Mouse (Mus musculus) kidney, postnatal 36 days (tissue): Measurements from ENCODE around the gene Tpm1.

ENCODE experiments used
- DNase-seq, 2 experiments: peaks; one replicate each; pipeline ENCODE4 v3.0.0; 2021 to 2022; ENCODE audit warnings: mixed read lengths in 2 of 2

The Tpm1 gene

DNA sequence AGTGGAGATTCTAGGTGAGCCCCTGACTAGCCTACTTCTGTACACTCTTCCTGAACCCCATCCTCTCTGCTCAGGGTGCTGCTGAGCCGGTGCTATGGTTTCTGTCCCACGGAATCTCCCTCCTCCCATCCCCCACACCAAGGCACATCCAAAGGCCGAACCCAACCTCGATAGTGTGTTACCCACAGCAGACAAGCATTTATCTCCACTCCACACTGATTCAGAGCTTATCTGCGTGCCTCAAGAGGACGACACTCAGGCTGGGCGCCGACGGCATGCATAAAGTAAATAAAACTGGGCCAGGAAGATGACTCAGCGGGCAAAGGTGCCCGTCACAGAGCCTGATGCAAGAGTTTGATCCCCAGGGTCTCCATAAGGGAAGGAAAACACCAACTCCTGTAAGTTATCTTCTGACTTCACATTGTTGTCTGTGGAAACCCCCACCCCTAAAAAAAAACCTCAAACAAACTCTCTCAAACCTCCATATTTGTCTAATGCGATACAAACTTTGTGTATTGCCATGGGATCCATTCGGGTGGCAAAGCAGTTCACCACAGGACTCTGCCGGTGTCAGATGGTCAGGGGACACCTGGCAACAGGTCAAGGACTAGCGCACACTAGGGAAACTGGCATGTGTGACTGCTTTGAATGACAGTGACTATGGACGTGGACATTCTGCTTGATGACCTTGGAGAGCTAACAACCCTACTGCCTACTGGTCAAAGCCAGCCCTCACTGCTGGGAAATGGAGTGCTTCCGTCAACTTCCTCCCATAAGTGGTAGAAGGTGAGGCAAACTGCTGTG, 24.1 kb downstream of the Tpm1 start:
- DNase-seq: no peak

- no peak for DNase-seq
These were observed 25.8 kb downstream of the Tpm1 start for GRCm38 (mm10) chr9:67023371-67023770.

- no peak for DNase-seq
These were observed 29.1 kb downstream of the Tpm1 start for GRCm38 (mm10) chr9:67020063-67020462.

DNA sequence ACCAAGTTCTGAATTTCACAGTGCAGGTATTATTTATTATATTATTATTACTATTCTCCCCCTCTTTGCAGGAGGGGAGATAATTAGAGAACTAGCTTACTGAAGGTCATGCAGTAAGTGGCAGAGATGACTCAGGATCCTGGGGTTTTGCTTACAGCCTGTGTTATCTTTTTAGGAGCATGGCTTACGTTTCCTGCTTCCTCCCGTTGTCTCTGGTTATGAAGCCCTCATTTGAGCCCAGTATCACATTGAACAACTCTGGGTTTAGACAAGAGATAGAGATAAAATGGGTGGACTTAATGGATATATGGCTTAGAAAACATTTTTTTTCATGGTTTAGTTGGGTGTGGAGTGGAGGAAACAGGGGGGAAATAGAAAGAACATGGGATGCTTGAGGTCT, 35.7 kb downstream of the Tpm1 start:
- no peak for DNase-seq

DNA sequence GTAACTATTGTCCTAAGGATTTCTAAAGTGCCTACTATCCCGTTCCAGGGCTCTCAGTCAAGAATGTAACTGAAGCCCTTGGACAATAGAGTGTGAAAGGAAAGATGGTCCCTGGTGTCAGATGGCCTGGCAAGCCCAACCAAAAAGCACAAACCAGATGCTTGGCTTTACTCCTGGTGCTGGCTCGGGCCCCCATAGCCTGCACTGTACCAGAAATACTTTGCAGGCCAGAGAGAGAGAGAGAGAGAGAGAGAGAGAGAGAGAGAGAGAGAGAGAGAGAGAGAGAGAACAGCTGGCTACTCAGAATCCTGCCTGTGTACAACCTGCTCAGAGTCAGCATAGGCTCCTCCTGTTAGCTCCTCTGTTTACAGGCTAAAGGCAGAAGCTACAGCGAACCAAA, 36.7 kb downstream of the Tpm1 start:
- no peak for DNase-seq

GRCm38 (mm10) chr9:67011483-67011882, 37.7 kb downstream of the Tpm1 start:
- no peak for DNase-seq

DNA sequence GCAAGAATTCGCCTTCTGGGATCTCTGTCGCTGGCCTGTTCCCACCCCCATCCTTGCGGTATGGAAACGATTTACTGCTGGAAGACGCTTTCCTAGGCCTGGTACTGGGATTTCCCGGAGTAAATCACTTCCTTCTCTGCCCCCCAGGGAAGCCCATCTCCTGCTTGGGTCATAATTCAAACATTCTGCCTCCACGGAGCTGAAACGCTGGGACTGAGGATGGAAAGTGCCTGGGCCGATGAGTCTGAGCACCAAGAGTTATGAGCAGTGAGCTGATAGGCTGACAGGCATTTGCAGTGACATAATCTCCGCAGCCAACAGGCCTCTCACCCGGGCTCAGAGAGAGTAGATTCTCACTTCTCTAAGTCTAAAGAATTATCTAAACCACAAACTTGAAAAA, 40.4 kb downstream of the Tpm1 start:
- DNase-seq: no peak

DNA sequence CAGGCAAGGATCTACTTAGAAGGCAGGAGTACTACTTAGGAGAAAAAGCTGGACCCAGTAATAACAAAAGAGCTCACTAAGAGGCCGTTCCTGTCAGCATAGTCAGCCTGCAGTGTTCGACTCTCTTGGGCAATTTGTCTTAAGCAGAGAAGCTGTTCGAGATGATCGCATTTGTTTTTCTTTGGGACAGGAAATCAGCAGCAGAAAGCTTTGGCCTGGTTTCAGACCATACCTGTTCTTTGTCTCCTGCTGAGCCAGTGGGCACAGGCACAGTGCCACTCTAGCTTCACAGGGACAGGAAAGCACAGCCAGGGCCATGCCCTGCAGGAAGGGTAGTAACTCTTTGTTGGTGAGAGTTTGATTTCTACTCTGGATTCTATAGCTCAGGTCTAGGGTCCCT, 42.8 kb downstream of the Tpm1 start:
- no peak for DNase-seq

DNA sequence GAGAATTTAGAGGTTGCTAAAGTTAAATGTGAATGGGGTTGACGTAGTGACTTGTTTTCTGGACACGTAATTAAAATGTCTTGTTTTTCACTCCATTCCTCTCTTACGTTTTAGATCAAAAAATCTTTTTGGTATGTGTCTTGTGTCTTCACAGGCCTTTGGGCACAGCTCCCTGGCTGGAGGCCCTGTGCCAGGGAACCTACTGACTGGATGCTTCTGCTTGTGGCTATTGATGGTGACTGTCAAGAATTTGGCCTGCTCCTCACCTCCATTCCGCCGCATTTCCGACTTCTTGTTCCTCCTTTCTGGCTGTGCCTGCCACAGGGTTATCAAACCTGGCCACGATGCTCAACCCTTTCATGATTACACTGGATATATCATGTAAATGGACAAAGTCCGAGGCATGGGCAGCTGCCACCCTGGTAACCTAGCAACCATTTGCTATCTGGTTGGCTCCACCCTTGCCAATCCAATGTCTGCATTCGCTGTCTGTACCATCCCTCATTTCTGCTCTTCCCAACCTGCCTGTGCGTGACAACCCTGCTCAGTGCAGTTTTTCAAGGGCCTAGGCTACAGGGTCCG, 44.0 kb downstream of the Tpm1 start:
- DNase-seq: no peak

- no peak for DNase-seq
These were observed 45.5 kb downstream of the Tpm1 start for GRCm38 (mm10) chr9:67003656-67004055.

DNA sequence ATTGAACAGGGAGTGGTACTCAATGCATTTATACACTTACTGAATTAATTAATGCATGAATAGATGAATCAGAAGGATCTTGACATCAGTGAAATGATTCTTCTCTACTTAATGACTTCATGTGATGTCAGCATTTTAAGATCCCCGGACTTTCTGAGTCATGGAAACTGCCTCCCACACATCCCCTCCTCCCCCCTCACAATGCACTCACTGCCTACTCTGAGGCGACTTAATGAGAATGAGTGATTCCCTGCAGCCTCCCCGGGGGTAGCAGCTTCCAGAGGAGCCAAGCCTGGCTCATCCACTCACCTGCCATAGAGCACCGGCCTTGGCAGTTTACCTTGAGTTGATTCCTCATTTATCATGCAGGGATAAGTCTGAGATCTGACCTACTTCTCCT, 46.0 kb downstream of the Tpm1 start:
- DNase-seq: no peak

- no peak for DNase-seq
These were observed 47.7 kb downstream of the Tpm1 start for GRCm38 (mm10) chr9:67001506-67001905.

DNA sequence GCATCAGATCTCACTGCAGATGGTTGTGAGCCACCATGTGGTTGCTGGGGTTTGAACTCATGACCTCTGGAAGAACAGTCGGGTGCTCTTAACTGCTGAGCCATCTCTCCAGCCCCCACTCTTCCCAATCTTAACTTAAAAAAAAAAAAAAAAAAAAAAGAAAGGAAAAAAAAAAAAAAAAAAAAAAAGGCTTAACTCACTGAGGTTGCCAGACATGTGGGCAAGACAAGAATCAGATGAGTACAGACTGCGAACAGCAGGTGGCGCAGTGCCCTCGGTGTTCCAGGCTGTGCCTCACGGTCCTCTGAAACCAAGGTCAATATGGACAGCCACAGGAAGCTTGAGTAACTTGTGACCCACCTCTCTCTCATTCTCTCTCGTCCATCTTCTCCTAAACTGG, 48.2 kb downstream of the Tpm1 start:
- peak; percentile 87 to 93 for DNase-seq

- DNase-seq: no peak
These were observed 49.5 kb downstream of the Tpm1 start for GRCm38 (mm10) chr9:66999698-67000097.

DNA sequence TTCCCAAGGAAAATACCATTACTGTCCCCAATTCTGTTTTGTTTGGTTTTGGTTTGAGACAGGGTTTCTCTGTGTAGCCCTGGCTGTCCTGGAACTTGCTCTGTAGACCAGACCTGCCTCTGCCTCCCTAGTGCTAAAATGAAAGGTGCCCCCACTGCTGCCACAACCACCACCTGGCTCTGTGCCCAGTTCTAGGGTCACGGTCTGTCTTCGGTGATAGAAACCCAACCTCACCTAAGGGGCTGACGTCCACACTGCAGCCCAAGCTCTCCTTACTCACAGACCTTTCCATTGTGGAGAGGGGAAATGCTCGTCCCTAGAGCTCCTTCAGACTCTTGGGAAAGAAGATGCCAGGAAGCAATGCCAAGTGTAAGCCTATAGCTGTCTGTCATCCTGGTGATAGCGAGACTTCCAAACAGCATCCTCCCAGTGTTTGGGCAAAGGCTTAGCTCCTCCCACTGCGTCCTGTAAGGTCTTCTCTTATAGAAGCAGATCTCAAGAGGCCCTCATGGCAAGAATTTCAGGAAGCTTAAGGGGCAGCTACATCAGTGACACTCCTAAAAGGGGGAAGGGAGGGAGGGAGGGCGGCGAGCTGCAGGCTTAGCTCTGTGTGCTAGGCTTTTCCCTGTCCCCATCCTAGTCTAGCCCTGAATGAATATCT, 57.3 kb downstream of the Tpm1 start:
- DNase-seq: no peak

DNA sequence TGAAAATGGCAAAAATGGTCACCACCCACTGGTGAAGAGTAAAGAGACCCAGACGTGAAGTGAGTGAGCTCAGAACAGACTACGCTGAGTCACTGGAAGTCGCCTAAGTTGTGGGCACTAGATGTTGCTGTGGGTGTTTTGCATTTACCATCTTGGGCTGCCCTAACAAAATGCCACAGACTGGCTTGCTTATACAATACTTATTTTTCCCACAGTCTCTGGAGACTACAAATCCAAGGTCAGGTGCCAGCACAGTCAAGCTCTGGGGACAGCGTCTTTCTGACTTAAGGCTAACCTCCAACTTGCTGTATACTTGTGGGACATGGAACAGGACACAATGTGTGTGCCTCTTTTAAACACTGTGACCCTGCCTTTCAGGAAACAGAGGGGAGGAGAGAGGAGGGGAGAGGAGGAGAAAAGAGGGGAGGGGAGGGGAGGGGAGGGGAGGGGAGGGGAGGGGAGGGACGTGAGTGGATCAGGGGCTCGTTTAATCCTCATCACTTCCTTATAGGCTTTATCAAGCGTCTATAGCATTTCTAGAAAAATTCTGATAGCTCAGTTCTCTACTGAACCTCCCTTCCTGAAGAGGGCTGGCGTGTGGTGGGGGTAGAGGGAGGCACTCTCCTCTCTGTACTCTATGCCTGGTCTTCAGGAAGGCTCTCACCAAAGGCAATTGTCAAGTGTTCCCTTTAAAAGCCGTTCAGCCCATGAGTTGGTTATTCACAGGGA, 58.0 kb downstream of the Tpm1 start:
- DNase-seq: no peak

GRCm38 (mm10) chr9:66990046-66990445, 59.2 kb downstream of the Tpm1 start:
- no peak for DNase-seq

DNA sequence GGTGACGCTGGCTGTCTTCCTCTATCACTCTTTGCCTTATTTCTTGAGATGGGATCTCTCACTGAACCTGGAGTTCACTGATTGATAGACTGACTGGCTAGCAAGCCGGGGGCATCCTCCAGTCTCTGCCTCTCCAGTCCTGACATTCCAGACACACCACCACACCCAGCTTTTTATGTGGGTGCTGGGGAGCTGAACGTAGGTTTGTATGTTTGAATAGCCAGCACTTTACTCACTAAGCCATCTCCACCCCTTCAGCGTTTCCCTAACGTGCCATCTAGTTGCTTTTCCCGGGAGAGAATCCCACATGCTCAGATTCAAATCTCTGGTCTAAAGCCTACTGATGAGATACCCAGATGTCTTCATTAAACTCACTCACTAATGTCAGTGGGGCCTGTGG, 59.6 kb downstream of the Tpm1 start:
- DNase-seq: no peak

GRCm38 (mm10) chr9:66988888-66989414, 60.3 kb downstream of the Tpm1 start:
- DNase-seq: peak; percentile 72 to 78

GRCm38 (mm10) chr9:66988198-66988887, 60.9 kb downstream of the Tpm1 start:
- DNase-seq: no peak

DNA sequence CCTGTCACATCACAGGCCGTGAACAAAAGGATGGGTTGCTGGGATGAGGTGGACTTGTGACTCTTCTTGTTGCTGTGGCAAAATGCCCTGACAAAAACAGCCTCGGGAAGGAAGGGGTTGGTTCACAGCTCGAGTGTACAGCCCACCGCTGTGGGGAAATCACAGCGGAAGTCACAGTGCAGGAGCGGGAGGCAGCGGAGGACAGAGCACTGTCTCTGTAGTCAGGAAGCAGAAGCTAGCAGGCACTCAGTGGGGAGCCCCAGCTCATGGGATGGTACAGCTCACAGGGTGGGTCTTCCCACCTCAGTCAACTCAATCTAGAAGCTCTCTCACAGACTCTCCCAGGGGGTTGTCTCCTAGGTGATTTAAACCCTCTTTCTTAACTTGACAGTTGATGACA, 63.8 kb downstream of the Tpm1 start:
- DNase-seq: no peak

- DNase-seq: no peak
These were observed 67.1 kb downstream of the Tpm1 start for GRCm38 (mm10) chr9:66982085-66982484.

DNA sequence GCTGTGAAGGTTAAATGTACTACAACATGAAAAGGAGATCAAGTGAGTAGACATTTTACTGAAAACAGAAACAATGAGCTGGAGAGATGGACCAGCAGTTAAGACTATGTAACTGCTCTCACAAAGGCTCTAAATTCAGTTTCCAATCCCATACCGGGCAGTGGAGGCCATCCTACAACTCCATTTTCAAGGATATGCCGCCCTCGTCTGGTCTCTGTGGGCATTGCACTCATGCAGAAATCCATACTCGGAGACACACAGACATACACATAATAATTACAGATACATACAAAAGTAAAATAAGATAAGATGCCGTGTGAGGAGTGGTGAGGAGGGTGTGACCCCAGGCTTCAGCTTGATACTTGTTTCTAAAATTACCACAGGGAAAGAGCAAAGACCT, 68.7 kb downstream of the Tpm1 start:
- peak; percentile 68 to 89 for DNase-seq
